Mouse (Mus musculus): ENCODE results near the gene Wdfy3.
"Not testable (repeated sequence)": the region's sequence is repeated elsewhere in the genome, so short reads cannot be mapped to it uniquely, and the experiment has no call there.

Wdfy3 gene

DNA sequence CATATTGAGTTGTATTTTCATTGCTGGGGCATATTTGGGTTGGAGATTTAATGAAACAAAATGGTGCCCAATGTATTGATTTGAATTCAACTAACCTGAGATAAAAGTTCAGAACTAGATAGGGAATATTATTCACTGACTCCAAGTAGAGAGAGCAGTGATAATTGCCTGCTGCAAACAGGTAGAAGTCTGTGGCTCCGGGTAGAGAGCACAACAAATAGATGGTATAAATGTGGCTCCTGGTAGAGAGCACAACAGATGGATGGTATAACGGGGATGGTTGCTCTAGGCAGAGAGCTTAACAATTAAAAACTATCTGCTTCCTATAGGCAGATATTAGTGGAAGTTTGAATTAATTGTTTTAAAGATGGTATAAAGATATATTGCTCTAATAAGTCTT is 232.1 kb downstream of the Wdfy3 start:
- not testable (repeated sequence) for DNase-seq (ENCODE audit: low read depth in 2 of 2, low spot score in 2 of 2)

- no peak for DNase-seq (ENCODE audit: low read depth in 2 of 2, low spot score in 2 of 2)
Observed at GRCm38 (mm10) chr5:101836221-101836620, 233.5 kb downstream of the Wdfy3 start.

- no peak for DNase-seq (ENCODE audit: low read depth in 2 of 2, low spot score in 2 of 2)
Observed at GRCm38 (mm10) chr5:101833875-101834274, 235.8 kb downstream of the Wdfy3 start.

DNA sequence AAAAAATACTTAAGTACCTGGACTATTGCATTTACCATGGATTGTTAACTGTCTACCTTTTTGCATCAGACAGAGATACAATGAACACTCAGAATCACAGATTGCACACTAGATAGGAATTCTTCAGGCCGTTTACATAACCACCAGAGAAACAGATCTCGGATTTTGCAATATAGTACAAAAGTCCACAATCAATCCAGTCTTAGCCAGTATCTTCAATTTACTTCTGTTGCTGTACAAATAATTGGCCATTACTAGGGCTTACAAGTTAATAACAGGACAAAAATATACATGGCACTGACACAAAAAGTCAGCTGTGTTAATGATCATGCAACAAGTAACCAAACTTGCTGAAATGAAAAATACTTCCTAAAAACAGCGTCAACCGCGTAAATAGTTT is 236.7 kb downstream of the Wdfy3 start:
- DNase-seq (ENCODE audit: low read depth in 2 of 2, low spot score in 2 of 2): no peak

- no peak for DNase-seq (ENCODE audit: low read depth in 2 of 2, low spot score in 2 of 2)
Observed at GRCm38 (mm10) chr5:101832042-101832441, 237.7 kb downstream of the Wdfy3 start.

DNA sequence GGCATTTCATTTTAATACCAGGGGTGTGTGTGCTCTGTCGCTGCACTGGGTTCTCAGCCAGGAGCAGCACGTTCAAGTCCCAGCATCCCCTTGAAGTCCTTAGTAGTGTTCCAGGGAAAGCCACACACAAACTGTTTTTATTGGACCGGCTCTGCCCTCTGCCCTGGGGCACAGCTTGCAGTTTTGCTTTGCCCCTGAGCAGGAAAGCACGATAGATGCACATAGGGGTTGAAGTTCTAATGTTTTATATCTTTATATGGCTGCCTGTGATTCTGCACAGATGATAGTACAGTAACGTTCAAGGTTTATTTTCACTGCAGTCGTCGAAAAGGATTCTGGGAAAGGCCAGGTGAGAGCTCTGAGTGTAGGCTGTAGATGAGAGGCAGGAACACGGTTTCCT is 239.5 kb downstream of the Wdfy3 start:
- DNase-seq (ENCODE audit: low read depth in 2 of 2, low spot score in 2 of 2): no peak

GRCm38 (mm10) chr5:101828932-101829331 is 240.8 kb downstream of the Wdfy3 start:
- DNase-seq (ENCODE audit: low read depth in 2 of 2, low spot score in 2 of 2): no peak

GRCm38 (mm10) chr5:101827477-101827876 is 242.2 kb downstream of the Wdfy3 start:
- DNase-seq (ENCODE audit: low read depth in 2 of 2, low spot score in 2 of 2): no peak

- DNase-seq (ENCODE audit: low read depth in 2 of 2, low spot score in 2 of 2): no peak
Observed at GRCm38 (mm10) chr5:101826531-101826970, 243.2 kb downstream of the Wdfy3 start.

- no peak for DNase-seq (ENCODE audit: low read depth in 2 of 2, low spot score in 2 of 2)
Observed at GRCm38 (mm10) chr5:101825111-101825911, 244.4 kb downstream of the Wdfy3 start.

DNA sequence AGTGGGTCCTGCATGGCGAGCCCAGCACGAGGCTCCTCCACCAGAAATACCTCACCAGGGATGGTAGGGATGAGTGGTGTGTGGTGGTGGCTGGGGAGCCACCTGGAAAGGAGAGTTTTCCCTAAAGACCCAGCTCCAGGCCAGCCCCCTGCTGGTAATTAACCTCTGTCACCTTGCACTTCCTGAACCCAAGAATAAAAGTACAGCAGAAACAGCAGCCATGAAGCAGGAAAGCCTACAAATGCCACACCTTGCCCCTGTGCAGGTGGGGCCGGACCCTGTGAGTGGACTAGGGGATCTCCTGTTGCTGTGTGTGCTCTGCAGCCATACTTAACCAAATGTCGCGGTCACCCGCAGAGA is 247.4 kb downstream of the Wdfy3 start:
- DNase-seq (ENCODE audit: low read depth in 2 of 2, low spot score in 2 of 2): no peak

GRCm38 (mm10) chr5:101821491-101822310 is 248.0 kb downstream of the Wdfy3 start:
- no peak for DNase-seq (ENCODE audit: low read depth in 2 of 2, low spot score in 2 of 2)

DNA sequence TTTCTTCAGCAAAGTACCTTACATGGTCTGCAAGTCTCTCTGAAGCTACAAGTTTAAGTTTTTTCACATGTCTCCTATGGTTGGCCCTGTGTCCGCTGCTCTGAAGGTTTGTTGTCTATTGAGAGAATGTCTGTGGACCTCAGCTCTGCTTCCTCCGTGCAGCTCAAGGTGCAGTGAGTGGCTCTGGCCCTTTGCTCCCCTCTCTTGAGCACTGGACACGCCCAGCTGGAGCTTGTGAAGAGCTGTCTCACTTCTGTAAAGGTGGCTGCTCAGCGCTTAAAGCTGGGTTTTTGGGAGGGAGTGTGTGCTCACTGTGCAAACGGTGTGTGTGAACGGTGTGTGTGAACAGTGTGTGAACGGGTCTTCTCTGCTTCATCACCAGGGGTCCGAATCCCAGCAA is 248.7 kb downstream of the Wdfy3 start:
- DNase-seq (ENCODE audit: low read depth in 2 of 2, low spot score in 2 of 2): no peak

GRCm38 (mm10) chr5:101819844-101820243 is 249.9 kb downstream of the Wdfy3 start:
- no peak for DNase-seq (ENCODE audit: low read depth in 2 of 2, low spot score in 2 of 2)

DNA sequence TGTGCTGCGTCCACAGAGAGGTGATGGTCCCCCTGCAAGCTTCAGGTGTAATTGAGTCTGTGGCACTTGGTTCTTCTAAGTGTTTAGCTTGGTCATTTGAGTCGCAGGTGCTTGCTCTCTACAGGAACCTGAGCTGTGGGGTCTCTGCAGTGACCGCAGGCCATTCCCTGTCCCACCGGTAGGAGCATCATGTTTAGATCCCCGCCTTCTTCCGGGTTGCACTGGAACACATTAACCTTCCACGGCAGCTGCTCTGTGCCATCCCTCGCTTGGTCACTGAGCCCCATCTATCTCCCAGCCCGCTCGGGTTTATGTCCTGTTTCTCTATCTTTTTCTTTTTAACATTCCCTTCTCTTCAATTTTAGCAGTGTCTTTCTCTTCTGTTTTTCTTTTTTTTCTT is 250.5 kb downstream of the Wdfy3 start:
- DNase-seq (ENCODE audit: low read depth in 2 of 2, low spot score in 2 of 2): no peak

DNA sequence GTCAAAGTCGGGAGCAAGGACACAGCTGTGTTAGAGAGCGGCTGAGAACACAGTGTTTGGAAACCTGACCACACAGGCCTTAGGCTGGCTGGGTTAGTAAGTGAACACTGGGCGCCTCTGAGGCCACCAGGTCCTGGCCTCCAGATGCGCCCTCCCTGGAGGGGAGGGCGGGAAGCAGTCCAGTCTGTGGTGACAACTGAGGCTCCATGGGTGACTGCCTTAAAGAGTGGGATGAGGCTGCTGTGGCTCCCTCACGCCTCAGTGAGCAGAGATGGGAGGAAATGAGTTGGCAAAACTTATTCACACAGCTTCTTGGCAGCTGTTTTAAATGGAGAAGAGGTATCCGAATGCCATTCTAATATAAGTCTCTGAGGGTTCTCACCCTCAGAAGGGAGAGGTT is 252.9 kb downstream of the Wdfy3 start:
- no peak for DNase-seq (ENCODE audit: low read depth in 2 of 2, low spot score in 2 of 2)

DNA sequence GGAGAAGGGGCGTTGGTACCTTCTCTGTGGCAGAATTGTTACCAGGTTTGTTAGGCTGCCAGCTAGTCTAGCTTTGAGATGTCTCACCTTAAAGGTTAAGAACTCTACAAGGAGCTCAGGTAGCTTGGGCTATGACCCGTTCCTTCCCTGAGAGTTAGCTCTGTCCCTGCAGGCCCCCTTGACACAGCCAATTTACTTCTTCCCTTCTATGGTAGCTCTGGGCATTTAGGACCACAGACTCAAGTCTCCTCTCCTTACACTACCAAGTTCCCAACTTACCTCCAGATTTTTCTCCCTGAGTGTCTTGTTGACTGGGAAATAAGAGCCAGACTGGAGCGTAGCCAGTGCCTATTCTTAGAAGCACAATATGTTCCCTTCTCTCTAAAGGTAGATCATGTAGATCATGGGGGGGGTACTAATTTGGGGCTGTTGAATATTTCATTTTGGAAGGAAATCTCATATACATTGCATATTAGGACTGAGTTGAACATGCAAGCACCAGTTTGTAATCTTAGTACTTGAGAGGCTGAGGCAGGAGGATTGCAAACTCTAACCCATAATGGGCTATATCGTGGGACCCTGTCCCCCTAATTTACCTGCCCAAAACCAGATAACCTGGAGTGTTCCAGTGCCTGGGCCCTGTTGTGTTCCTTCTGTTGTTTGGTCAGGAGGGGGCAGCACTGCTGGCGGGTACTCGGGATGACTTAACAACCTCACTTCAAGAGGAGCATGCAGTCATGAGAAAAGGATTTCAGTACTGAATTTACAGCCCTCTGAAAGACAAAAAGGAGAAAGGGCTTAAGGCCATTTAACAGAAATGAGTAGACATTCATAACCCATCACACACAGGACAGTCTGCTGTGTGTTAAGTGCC is 258.2 kb downstream of the Wdfy3 start:
- DNase-seq (ENCODE audit: low read depth in 2 of 2, low spot score in 2 of 2): no peak

DNA sequence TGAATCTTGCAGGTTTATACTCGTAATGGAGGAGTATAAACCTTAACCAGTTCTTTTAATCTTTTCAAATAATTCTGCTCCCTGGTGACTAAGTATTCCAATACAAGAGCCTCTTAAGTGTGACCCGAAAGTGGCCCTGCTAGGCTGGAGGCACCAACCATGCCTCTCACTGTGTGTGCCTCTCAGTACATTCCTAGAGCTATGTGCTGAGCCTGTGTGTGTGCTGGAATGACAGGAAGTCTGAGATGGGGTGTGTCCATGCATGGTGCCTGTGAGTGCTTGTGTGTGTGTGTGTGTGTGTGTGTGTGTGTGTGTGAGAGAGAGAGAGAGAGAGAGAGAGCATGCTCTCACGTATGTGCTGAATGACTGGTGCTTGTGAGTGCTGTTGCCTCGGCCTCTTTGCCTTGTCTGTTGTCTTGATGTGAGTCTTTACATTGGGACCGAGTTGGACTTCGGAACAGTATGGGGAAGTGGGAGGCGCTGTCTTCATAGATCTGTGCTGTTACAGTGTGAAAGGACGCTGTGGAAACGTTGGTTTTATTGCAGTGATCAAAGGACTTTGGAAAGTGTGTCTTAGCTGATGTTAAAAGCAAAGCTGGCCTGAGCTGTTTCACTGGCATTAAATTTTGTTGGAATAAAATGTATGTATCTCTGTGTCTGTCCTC is 267.2 kb downstream of the Wdfy3 start:
- DNase-seq (ENCODE audit: low read depth in 2 of 2, low spot score in 2 of 2): no peak

GRCm38 (mm10) chr5:101801891-101802290 is 267.8 kb downstream of the Wdfy3 start:
- no peak for DNase-seq (ENCODE audit: low read depth in 2 of 2, low spot score in 2 of 2)

DNA sequence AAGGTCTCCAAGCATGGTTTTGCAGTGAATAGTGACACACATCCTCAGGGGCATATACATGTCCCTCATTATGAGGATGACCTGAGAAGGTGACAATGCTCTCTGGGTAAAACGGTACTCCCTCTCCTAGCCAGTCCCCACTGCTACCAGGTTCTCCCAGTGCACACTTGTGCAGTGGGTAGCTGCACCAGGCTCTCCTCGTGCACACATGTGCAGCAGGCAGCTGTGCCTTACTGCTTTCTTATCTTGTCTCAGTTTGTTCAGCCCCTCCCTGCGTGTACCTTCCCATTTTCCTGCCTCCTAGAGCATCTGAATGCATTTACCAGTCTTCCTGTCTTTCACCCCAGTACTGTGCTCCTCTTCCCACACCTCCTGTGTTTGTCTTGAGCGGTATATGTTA is 277.1 kb downstream of the Wdfy3 start:
- DNase-seq (ENCODE audit: low read depth in 2 of 2, low spot score in 2 of 2): no peak

- DNase-seq (ENCODE audit: low read depth in 2 of 2, low spot score in 2 of 2): no peak
Observed at GRCm38 (mm10) chr5:101790560-101790959, 279.2 kb downstream of the Wdfy3 start.

All from CD8-positive naive resting alpha-beta T cell, adult 2 months (primary cell).